Mouse (Mus musculus): ENCODE data around the gene Omd. TPM values are rescaled to one million over a fixed set of nuclear protein-coding genes. Genes with fewer than 3 reads are reported as not detected.

Omd gene
- polyA plus RNA-seq, 1 experiment from 2014 or later, result 1.0 TPM

Other genes with a start within 250 kb of the Omd start
- 14.7 and 15.7 TPM in 2 replicates for gene Bicd2, start 240.9 kb upstream of the Omd start, polyA plus RNA-seq (2015; fragmentation: Nextera tagmentation; extraction: Ambion mirVana)
- 18.0 and 19.9 TPM in 2 replicates for gene Ippk, start 161.2 kb upstream of the Omd start, polyA plus RNA-seq (2015; fragmentation: Nextera tagmentation; extraction: Ambion mirVana)
- gene Tes3-ps, start 89.1 kb upstream of the Omd start, polyA plus RNA-seq (2015; fragmentation: Nextera tagmentation; extraction: Ambion mirVana), result 0.56 and 0.67 TPM in 2 replicates
- gene Ecm2, start 77.7 kb upstream of the Omd start, polyA plus RNA-seq (2015; fragmentation: Nextera tagmentation; extraction: Ambion mirVana), result 0.62 and 0.82 TPM in 2 replicates
- gene Aspn, start 38.0 kb upstream of the Omd start, polyA plus RNA-seq (2015; fragmentation: Nextera tagmentation; extraction: Ambion mirVana), result 25.7 and 27.1 TPM in 2 replicates
- 58.7 and 60.5 TPM in 2 replicates for gene Ogn, start 25.6 kb downstream of the Omd start, polyA plus RNA-seq (2015; fragmentation: Nextera tagmentation; extraction: Ambion mirVana)
- 18.0 and 19.9 TPM in 2 replicates for gene Cenpp, start 70.3 kb downstream of the Omd start, polyA plus RNA-seq (2015; fragmentation: Nextera tagmentation; extraction: Ambion mirVana)
- gene Nol8, start 70.6 kb downstream of the Omd start, polyA plus RNA-seq (2015; fragmentation: Nextera tagmentation; extraction: Ambion mirVana), result 12.3 and 13.4 TPM in 2 replicates
- 79.7 and 82.2 TPM in 2 replicates for gene Iars, start 99.6 kb downstream of the Omd start, polyA plus RNA-seq (2015; fragmentation: Nextera tagmentation; extraction: Ambion mirVana)
- gene Gm30302, start 216.5 kb downstream of the Omd start, polyA plus RNA-seq (2015; fragmentation: Nextera tagmentation; extraction: Ambion mirVana), result not detected in 2 replicates